Mouse (Mus musculus): ENCODE results near the gene Dgkh. TPM values are rescaled to one million over a fixed set of nuclear protein-coding genes. Genes with fewer than 3 reads are reported as not detected.
A peak's percentile ranks its signal among the peaks of the same experiment; 100 is the strongest.

Gene Dgkh
- polyA plus RNA-seq, 1 experiment from 2014 or later = 2.6 TPM

- Histone ChIP-seq H3K36me3 (ENCODE audit: control insufficient read depth, insufficient read depth, low read length) (no peaks in the 10 kb centered on the region), H3K4me1 (ENCODE audit: control insufficient read depth, insufficient read depth, low read depth, low read length) (no peaks in the 10 kb centered on the region), H3K27ac (ENCODE audit: low read depth, low read length) (no peak overlapping the region), H3K4me3 (ENCODE audit: low read length) (no peak overlapping the region), H3K9ac (ENCODE audit: low read depth, low read length) (no peak overlapping the region), H3K27me3 (replicated peaks; ENCODE audit: control insufficient read depth, insufficient read depth, low read length) (no peaks in the 10 kb centered on the region), H3K9me3 (ENCODE audit: control insufficient read depth, low read length) (no peaks in the 10 kb centered on the region), H3K4me2 (ENCODE audit: low read length) (no peak overlapping the region)
- 78% methylated on average over 4 of the region's 4 CpGs for WGBS
- no peak for ATAC-seq
Measured at GRCm38 (mm10) chr14:78690387-78690786, 42.2 kb downstream of the Dgkh start.

GRCm38 (mm10) chr14:78689950-78690349 lies 42.6 kb downstream of the Dgkh start:
- Histone ChIP-seq H3K27ac (ENCODE audit: low read depth, low read length) (no peak overlapping the region), H3K27me3 (replicated peaks; ENCODE audit: control insufficient read depth, insufficient read depth, low read length) (no peaks in the 10 kb centered on the region), H3K4me1 (ENCODE audit: control insufficient read depth, insufficient read depth, low read depth, low read length) (no peaks in the 10 kb centered on the region), H3K4me3 (ENCODE audit: low read length) (no peak overlapping the region), H3K9me3 (ENCODE audit: control insufficient read depth, low read length) (no peaks in the 10 kb centered on the region), H3K36me3 (ENCODE audit: control insufficient read depth, insufficient read depth, low read length) (no peaks in the 10 kb centered on the region), H3K4me2 (ENCODE audit: low read length) (no peak overlapping the region), H3K9ac (ENCODE audit: low read depth, low read length) (no peak overlapping the region)
- 92% methylated on average over 9 of the region's 9 CpGs for WGBS
- ATAC-seq = no peak

GRCm38 (mm10) chr14:78687716-78688115 lies 44.9 kb downstream of the Dgkh start:
- WGBS = 80% methylated on average over 4 of the region's 4 CpGs
- no peak for ATAC-seq
- no peak overlapping the region for H3K4me2 ChIP-seq (ENCODE audit: low read length)

GRCm38 (mm10) chr14:78686701-78687100 lies 45.9 kb downstream of the Dgkh start:
- no peak for ATAC-seq
- Histone ChIP-seq H3K9ac (ENCODE audit: low read depth, low read length) (no peak overlapping the region), H3K36me3 (ENCODE audit: control insufficient read depth, insufficient read depth, low read length) (no peaks in the 10 kb centered on the region), H3K4me2 (ENCODE audit: low read length) (no peak overlapping the region), H3K9me3 (ENCODE audit: control insufficient read depth, low read length) (no peaks in the 10 kb centered on the region), H3K4me3 (ENCODE audit: low read length) (no peak overlapping the region), H3K27ac (ENCODE audit: low read depth, low read length) (no peak overlapping the region), H3K27me3 (replicated peaks; ENCODE audit: control insufficient read depth, insufficient read depth, low read length) (no peaks in the 10 kb centered on the region), H3K4me1 (ENCODE audit: control insufficient read depth, insufficient read depth, low read depth, low read length) (no peaks in the 10 kb centered on the region)
- WGBS = 91% methylated on average over 6 of the region's 6 CpGs

More at GRCm38 (mm10) chr14:78687716-78688115, 44.9 kb downstream of the Dgkh start:
- Histone ChIP-seq H3K36me3 (ENCODE audit: control insufficient read depth, insufficient read depth, low read length) (no peaks in the 10 kb centered on the region), H3K27me3 (replicated peaks; ENCODE audit: control insufficient read depth, insufficient read depth, low read length) (no peaks in the 10 kb centered on the region), H3K9me3 (ENCODE audit: control insufficient read depth, low read length) (no peaks in the 10 kb centered on the region), H3K9ac (ENCODE audit: low read depth, low read length) (no peak overlapping the region), H3K27ac (ENCODE audit: low read depth, low read length) (no peak overlapping the region), H3K4me1 (ENCODE audit: control insufficient read depth, insufficient read depth, low read depth, low read length) (no peaks in the 10 kb centered on the region), H3K4me3 (ENCODE audit: low read length) (no peak overlapping the region)

GRCm38 (mm10) chr14:78684171-78684570 lies 48.4 kb downstream of the Dgkh start:
- H3K9me3 ChIP-seq (ENCODE audit: control insufficient read depth, low read length) = no peaks in the 10 kb centered on the region
- no peak overlapping the region for H3K27ac ChIP-seq (ENCODE audit: low read depth, low read length)
- no peak overlapping the region for H3K9ac ChIP-seq (ENCODE audit: low read depth, low read length)
- H3K4me1 ChIP-seq (ENCODE audit: control insufficient read depth, insufficient read depth, low read depth, low read length) = no peaks in the 10 kb centered on the region
- no peak for ATAC-seq
- no peaks in the 10 kb centered on the region for H3K36me3 ChIP-seq (ENCODE audit: control insufficient read depth, insufficient read depth, low read length)
- H3K4me2 ChIP-seq (ENCODE audit: low read length) = no peak overlapping the region
- WGBS = 78% methylated on average over 4 of the region's 4 CpGs
- H3K4me3 ChIP-seq (ENCODE audit: low read length) = no peak overlapping the region
- H3K27me3 ChIP-seq (replicated peaks; ENCODE audit: control insufficient read depth, insufficient read depth, low read length) = no peaks in the 10 kb centered on the region

GRCm38 (mm10) chr14:78678981-78679380 lies 53.6 kb downstream of the Dgkh start:
- H3K36me3 ChIP-seq (ENCODE audit: control insufficient read depth, insufficient read depth, low read length) = no peaks in the 10 kb centered on the region
- no peak overlapping the region for H3K27ac ChIP-seq (ENCODE audit: low read depth, low read length)
- H3K4me1 ChIP-seq (ENCODE audit: control insufficient read depth, insufficient read depth, low read depth, low read length) = peaks cover 9% of the 10 kb centered on the region
- H3K4me3 ChIP-seq (ENCODE audit: low read length) = no peak overlapping the region
- H3K27me3 ChIP-seq (replicated peaks; ENCODE audit: control insufficient read depth, insufficient read depth, low read length) = no peaks in the 10 kb centered on the region
- WGBS = 92% methylated on average over 3 of the region's 3 CpGs
- H3K9me3 ChIP-seq (ENCODE audit: control insufficient read depth, low read length) = no peaks in the 10 kb centered on the region
- ATAC-seq = no peak
- H3K4me2 ChIP-seq (ENCODE audit: low read length) = no peak overlapping the region
- no peak overlapping the region for H3K9ac ChIP-seq (ENCODE audit: low read depth, low read length)

GRCm38 (mm10) chr14:78677852-78678588 lies 54.6 kb downstream of the Dgkh start:
- Histone ChIP-seq H3K4me3 (ENCODE audit: low read length) (no peak overlapping the region), H3K9ac (ENCODE audit: low read depth, low read length) (peak overlapping the region; percentile 47; the same call in 1 of the 2 replicates), H3K36me3 (ENCODE audit: control insufficient read depth, insufficient read depth, low read length) (no peaks in the 10 kb centered on the region), H3K9me3 (ENCODE audit: control insufficient read depth, low read length) (no peaks in the 10 kb centered on the region), H3K27me3 (replicated peaks; ENCODE audit: control insufficient read depth, insufficient read depth, low read length) (no peaks in the 10 kb centered on the region), H3K4me1 (ENCODE audit: control insufficient read depth, insufficient read depth, low read depth, low read length) (peaks cover 9% of the 10 kb centered on the region), H3K4me2 (ENCODE audit: low read length) (peak overlapping the region; percentile 27), H3K27ac (ENCODE audit: low read depth, low read length) (0 out of 2 replicates have a peak overlapping the region, but pooled peaks have one; percentile 24)
- peak; percentile 87 for ATAC-seq
- 26% methylated on average over 7 of the region's 7 CpGs for WGBS

GRCm38 (mm10) chr14:78676457-78676856 lies 56.1 kb downstream of the Dgkh start:
- ATAC-seq = 0 out of 2 replicates have a peak, but pooled peaks have one; percentile 62
- Histone ChIP-seq H3K4me1 (ENCODE audit: control insufficient read depth, insufficient read depth, low read depth, low read length) (peaks cover 9% of the 10 kb centered on the region), H3K4me2 (ENCODE audit: low read length) (no peak overlapping the region), H3K9me3 (ENCODE audit: control insufficient read depth, low read length) (no peaks in the 10 kb centered on the region), H3K9ac (ENCODE audit: low read depth, low read length) (no peak overlapping the region), H3K27me3 (replicated peaks; ENCODE audit: control insufficient read depth, insufficient read depth, low read length) (no peaks in the 10 kb centered on the region), H3K27ac (ENCODE audit: low read depth, low read length) (no peak overlapping the region), H3K4me3 (ENCODE audit: low read length) (no peak overlapping the region), H3K36me3 (ENCODE audit: control insufficient read depth, insufficient read depth, low read length) (no peaks in the 10 kb centered on the region)
- 64% methylated on average over 6 of the region's 6 CpGs for WGBS

GRCm38 (mm10) chr14:78674606-78675005 lies 58.0 kb downstream of the Dgkh start:
- 76% methylated on average over 9 of the region's 9 CpGs for WGBS
- Histone ChIP-seq H3K27ac (ENCODE audit: low read depth, low read length) (no peak overlapping the region), H3K4me2 (ENCODE audit: low read length) (no peak overlapping the region), H3K9me3 (ENCODE audit: control insufficient read depth, low read length) (no peaks in the 10 kb centered on the region), H3K27me3 (replicated peaks; ENCODE audit: control insufficient read depth, insufficient read depth, low read length) (no peaks in the 10 kb centered on the region), H3K4me1 (ENCODE audit: control insufficient read depth, insufficient read depth, low read depth, low read length) (peaks cover 9% of the 10 kb centered on the region), H3K36me3 (ENCODE audit: control insufficient read depth, insufficient read depth, low read length) (no peaks in the 10 kb centered on the region), H3K4me3 (ENCODE audit: low read length) (no peak overlapping the region), H3K9ac (ENCODE audit: low read depth, low read length) (no peak overlapping the region)
- no peak for ATAC-seq

All from hindbrain, embryonic 16.5 days (tissue).